Mouse (Mus musculus): Measurements from ENCODE around the gene Tmc8. TPM values are rescaled to one million over a fixed set of nuclear protein-coding genes. Genes with fewer than 3 reads are reported as not detected.
"Not testable (repeated sequence)": the region's sequence is repeated elsewhere in the genome, so short reads cannot be mapped to it uniquely, and the experiment has no call there.

Gene Tmc8
- polyA plus RNA-seq, 1 experiment: 1.9 TPM

DNA sequence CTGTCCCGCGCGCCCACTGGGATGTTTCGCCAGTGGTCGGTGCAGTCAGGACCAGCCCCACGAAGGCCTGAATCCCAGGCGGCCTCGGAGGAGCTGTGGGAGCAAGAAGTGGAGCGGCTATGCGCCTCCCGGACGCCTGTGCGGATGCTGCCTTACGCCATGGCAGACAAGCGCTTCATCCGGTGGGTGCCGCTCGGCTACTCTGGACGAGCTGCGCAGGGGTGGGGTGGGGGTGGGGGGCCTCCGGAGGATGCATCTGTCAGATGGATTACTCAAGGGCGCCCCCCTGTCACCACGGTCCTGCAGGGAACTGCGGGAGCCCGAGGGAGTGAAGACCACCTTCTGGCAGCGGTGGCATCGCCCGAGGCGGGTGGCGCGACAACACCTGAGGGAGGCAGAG, 1.2 kb downstream of the Tmc8 start:
- peak; percentile 81 for DNase-seq (ENCODE audit: low read depth)
- no peak for TF ChIP-seq POLR2A (IDR thresholded peaks at IDR 0.05; ENCODE audit: borderline replicate concordance, extremely low read depth, insufficient read depth, insufficient read length, poor library complexity, severe bottlenecking)
- peak; percentile 71 for TF ChIP-seq CTCF (IDR thresholded peaks at IDR 0.05; ENCODE audit: borderline replicate concordance, extremely low read depth, insufficient read depth, insufficient read length)

- DNase-seq (ENCODE audit: low read depth): no peak
- TF ChIP-seq POLR2A (IDR thresholded peaks at IDR 0.05; ENCODE audit: borderline replicate concordance, extremely low read depth, insufficient read depth, insufficient read length, poor library complexity, severe bottlenecking): no peak
- no peak for TF ChIP-seq CTCF (IDR thresholded peaks at IDR 0.05; ENCODE audit: borderline replicate concordance, extremely low read depth, insufficient read depth, insufficient read length)
Measured at GRCm38 (mm10) chr11:117783683-117784309, 1.9 kb downstream of the Tmc8 start.

DNA sequence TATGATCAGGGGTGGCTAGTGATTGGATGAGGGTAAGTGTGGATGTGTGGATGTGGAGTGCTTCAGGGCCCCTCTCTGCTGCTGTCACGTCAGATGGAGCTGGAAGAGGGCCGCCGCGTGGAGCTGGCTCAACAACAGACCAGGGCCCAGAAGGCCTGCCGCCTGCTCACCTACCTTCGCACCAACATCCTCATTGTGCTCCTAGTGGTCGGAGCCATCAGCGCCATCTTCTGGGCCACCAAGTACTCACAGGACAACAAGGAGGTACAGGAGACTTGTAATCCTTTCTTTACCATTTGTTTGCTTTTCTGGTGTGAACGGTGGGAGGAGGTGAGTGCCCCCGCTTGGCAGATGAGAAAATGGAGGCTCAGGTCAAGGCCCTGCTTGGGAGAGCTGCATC, 4.4 kb downstream of the Tmc8 start:
- DNase-seq (ENCODE audit: low read depth): peak; percentile 82
- TF ChIP-seq POLR2A (IDR thresholded peaks at IDR 0.05; ENCODE audit: borderline replicate concordance, extremely low read depth, insufficient read depth, insufficient read length, poor library complexity, severe bottlenecking) (no peak), CTCF (IDR thresholded peaks at IDR 0.05; ENCODE audit: borderline replicate concordance, extremely low read depth, insufficient read depth, insufficient read length) (peak; percentile 61; the same call in 1 of the 2 replicates)

- not testable (repeated sequence) for DNase-seq (ENCODE audit: low read depth)
Measured at GRCm38 (mm10) chr11:117788481-117788880, 6.6 kb downstream of the Tmc8 start.

GRCm38 (mm10) chr11:117790286-117790685, 8.4 kb downstream of the Tmc8 start:
- DNase-seq (ENCODE audit: low read depth): peak; percentile 49

DNA sequence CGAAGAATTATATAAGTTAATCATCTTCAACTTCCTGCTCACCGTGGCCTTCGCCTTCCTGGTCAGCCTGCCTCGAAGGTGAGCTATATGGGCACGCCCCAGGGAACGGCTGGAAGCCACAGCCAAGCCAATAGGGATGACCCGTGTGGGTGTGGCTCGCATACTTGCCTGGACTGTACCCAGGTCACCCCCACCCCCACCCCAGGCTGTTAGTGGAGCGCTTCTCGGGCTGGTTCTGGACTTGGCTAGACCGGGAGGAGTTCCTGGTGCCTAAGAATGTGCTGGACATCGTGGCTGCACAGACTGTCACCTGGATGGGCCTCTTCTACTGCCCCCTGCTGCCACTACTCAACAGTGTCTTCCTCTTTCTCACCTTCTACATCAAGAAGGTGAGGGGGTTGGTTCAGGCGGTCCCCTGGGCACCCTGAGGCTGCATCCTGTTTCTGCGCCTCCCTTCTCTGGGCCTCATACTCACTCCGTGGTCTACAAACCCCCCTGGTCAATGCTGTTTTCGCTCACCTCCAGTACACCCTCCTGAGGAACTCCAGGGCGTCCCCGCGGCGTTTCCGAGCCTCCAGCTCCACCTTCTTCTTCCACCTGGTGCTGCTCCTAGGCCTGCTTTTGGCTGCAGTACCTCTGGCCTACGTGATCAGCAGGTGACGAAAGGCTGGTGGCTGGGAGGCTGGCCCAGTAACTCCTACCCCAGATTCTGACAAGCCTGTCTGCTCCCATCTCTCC, 9.0 kb downstream of the Tmc8 start:
- no peak for DNase-seq (ENCODE audit: low read depth)
- TF ChIP-seq POLR2A (IDR thresholded peaks at IDR 0.05; ENCODE audit: borderline replicate concordance, extremely low read depth, insufficient read depth, insufficient read length, poor library complexity, severe bottlenecking) (no peak), CTCF (IDR thresholded peaks at IDR 0.05; ENCODE audit: borderline replicate concordance, extremely low read depth, insufficient read depth, insufficient read length) (0 out of 2 replicates have a peak, but pooled peaks have one; percentile 0)

More at GRCm38 (mm10) chr11:117790286-117790685, 8.4 kb downstream of the Tmc8 start:
- TF ChIP-seq POLR2A (IDR thresholded peaks at IDR 0.05; ENCODE audit: borderline replicate concordance, extremely low read depth, insufficient read depth, insufficient read length, poor library complexity, severe bottlenecking) (no peak), CTCF (IDR thresholded peaks at IDR 0.05; ENCODE audit: borderline replicate concordance, extremely low read depth, insufficient read depth, insufficient read length) (peak; percentile 84)

DNA sequence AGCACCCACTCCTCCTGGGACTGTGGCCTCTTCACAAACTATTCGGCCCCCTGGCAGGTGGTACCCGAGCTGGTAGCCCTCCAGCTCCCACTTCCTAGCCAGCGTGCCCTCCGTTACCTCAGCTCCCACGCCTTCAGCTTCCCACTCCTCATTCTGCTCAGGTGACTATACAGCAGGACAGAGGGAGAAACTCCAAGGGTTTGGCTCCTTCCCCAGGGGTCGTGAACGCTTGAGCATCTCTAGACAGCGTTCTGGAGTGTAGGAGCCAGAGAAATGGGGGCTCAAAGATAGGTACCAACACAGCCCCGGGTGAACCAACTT, 9.5 kb downstream of the Tmc8 start:
- TF ChIP-seq CTCF (IDR thresholded peaks at IDR 0.05; ENCODE audit: borderline replicate concordance, extremely low read depth, insufficient read depth, insufficient read length): no peak
- no peak for TF ChIP-seq POLR2A (IDR thresholded peaks at IDR 0.05; ENCODE audit: borderline replicate concordance, extremely low read depth, insufficient read depth, insufficient read length, poor library complexity, severe bottlenecking)
- no peak for DNase-seq (ENCODE audit: low read depth)

DNA sequence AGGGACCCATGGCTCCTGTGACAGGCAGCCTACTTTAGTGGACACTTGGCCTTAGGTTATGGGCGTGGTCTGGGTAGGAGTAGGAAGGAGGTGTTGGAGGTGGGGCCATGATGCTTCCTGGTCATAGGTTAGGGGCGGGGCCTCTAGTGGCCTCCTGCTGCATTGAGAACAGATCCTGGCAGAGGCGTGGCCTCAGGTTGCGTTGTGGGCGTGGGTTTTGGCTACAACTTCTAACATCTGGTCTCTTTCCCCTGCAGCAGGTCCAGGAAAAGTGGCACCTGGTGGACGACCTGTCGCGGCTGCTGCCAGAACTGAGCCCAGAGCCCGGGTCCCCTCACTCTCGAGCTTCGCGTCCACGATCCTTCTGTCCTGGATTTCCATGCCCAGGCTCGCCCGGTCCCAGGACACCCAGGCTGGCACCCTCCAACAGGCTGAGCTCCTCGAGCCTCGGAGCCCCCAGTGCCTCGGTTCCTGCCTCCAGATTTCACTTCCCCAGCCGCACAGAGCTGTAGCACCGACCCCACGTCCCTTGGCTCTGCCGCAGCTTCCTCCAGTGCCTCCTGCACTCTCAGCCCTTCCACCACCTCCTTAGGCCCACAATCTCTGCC, 10.5 kb downstream of the Tmc8 start:
- TF ChIP-seq POLR2A (IDR thresholded peaks at IDR 0.05; ENCODE audit: borderline replicate concordance, extremely low read depth, insufficient read depth, insufficient read length, poor library complexity, severe bottlenecking) (no peak), CTCF (IDR thresholded peaks at IDR 0.05; ENCODE audit: borderline replicate concordance, extremely low read depth, insufficient read depth, insufficient read length) (no peak)
- no peak for DNase-seq (ENCODE audit: low read depth)

DNA sequence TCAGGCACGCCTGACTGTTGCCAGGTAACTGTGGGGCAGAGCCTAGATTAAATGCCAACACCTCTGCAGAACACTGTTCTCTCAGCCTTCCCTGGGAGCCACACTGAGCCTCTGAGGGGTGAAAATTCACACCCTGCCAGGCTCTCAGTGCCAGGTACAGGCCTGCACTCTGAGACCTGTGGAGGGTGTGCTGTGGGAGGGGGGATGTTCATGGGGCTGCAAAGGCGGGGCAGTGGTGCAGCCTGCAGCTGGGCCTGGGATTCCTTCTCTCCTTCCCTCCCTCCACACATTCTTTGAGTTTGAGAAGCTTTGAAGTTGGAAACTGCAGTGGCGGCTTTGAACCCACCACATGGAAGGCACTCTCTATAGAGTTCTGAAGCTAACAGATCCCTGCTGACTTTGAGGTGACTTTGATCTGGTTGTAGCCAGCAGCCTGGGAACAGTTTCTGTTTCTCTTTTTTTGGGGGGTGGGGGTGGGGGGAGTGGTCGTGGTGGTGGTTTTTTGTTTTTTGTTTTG, 12.2 kb downstream of the Tmc8 start:
- TF ChIP-seq POLR2A (IDR thresholded peaks at IDR 0.05; ENCODE audit: borderline replicate concordance, extremely low read depth, insufficient read depth, insufficient read length, poor library complexity, severe bottlenecking) (no peak), CTCF (IDR thresholded peaks at IDR 0.05; ENCODE audit: borderline replicate concordance, extremely low read depth, insufficient read depth, insufficient read length) (no peak)
- peak; percentile 23 for DNase-seq (ENCODE audit: low read depth)

- TF ChIP-seq POLR2A (IDR thresholded peaks at IDR 0.05; ENCODE audit: borderline replicate concordance, extremely low read depth, insufficient read depth, insufficient read length, poor library complexity, severe bottlenecking) (no peak), CTCF (IDR thresholded peaks at IDR 0.05; ENCODE audit: borderline replicate concordance, extremely low read depth, insufficient read depth, insufficient read length) (no peak)
- DNase-seq (ENCODE audit: low read depth): no peak
Measured at GRCm38 (mm10) chr11:117796954-117797353, 15.1 kb downstream of the Tmc8 start.

- no peak for TF ChIP-seq CTCF (IDR thresholded peaks at IDR 0.05; ENCODE audit: borderline replicate concordance, extremely low read depth, insufficient read depth, insufficient read length)
- DNase-seq (ENCODE audit: low read depth): no peak
Measured at GRCm38 (mm10) chr11:117797511-117798159, 15.8 kb downstream of the Tmc8 start, which contains the start of gene 6030468B19Rik. Gene 6030468B19Rik, plus strand, starts transcription at chr11:117797660.

All from brain, embryonic 14.5 days (tissue).